Mouse (Mus musculus) embryonic facial prominence, embryonic 11.5 days (tissue): Measurements from ENCODE around the gene Pramef12. TPM values are rescaled to one million over a fixed set of nuclear protein-coding genes. Genes with fewer than 3 reads are reported as not detected.
A peak's percentile ranks its signal among the peaks of the same experiment; 100 is the strongest.

Source experiments
- ATAC-seq: fragments of 200-750 bp; cut with Nextera tagmentation; replicated peaks from 2 replicates; pipeline ENCODE4 v1.8.0; 2017; ENCODE audit warnings: low read depth; ENCODE audit not compliant: insufficient number of reproducible peaks, low FRiP score, low TSS enrichment
- DNase-seq: peaks from one replicate; pipeline ENCODE4 v3.0.0-alpha.2; 2015; ENCODE audit warnings: low spot score
- H3K27ac ChIP-seq: fragments of 300-500 bp; sonication (generic); replicated peaks from 2 replicates; pipeline ENCODE4 v1.5.1; 2014; ENCODE audit warnings: mild to moderate bottlenecking, low read depth, low read length, control low read depth
- H3K27me3 ChIP-seq: fragments of 300-500 bp; sonication (generic); 2 replicates; pipeline ENCODE4 v1.6.1; 2014; ENCODE audit warnings: mild to moderate bottlenecking, low read length, moderate library complexity, mixed read lengths; ENCODE audit not compliant: control insufficient read depth, insufficient read depth
- H3K36me3 ChIP-seq: fragments of 300-500 bp; sonication (generic); replicated peaks from 2 replicates; pipeline ENCODE4 v1.6.1; 2014; ENCODE audit warnings: low read depth, mild to moderate bottlenecking, low read length, moderate library complexity, mixed read lengths; ENCODE audit not compliant: control insufficient read depth, insufficient read depth
- H3K4me1 ChIP-seq: fragments of 300-500 bp; sonication (generic); 2 replicates; pipeline ENCODE4 v1.6.1; 2014; ENCODE audit warnings: low read length, mixed read lengths; ENCODE audit not compliant: control insufficient read depth, insufficient read depth
- H3K4me2 ChIP-seq: fragments of 300-500 bp; sonication (generic); 2 replicates; pipeline ENCODE4 v1.6.1; 2014; ENCODE audit warnings: low read depth, mild to moderate bottlenecking, control low read depth, low read length, moderate library complexity
- H3K4me3 ChIP-seq: fragments of 300-500 bp; sonication (generic); 2 replicates; pipeline ENCODE4 v1.5.1; 2014; ENCODE audit warnings: low read depth, low read length, control low read depth
- H3K9ac ChIP-seq: fragments of 300-500 bp; sonication (generic); replicated peaks from 2 replicates; pipeline ENCODE4 v1.6.1; 2014; ENCODE audit warnings: mild to moderate bottlenecking, control low read depth, low read length
- H3K9me3 ChIP-seq: fragments of 300-500 bp; sonication (generic); replicated peaks from 2 replicates; pipeline ENCODE4 v1.6.1; 2016; ENCODE audit warnings: mild to moderate bottlenecking, low read length, inconsistent platforms, mixed read lengths; ENCODE audit not compliant: control insufficient read depth
- WGBS: fragments of 180-500 bp; shearing (Covaris S2); extraction: QIAGEN DNeasy Blood & Tissue Kit; methylation state at CpG from one replicate; pipeline ENCODE4 v1.1.7; 2014; 5-methylcytosine and 5-hydroxymethylcytosine counted together
- polyA plus RNA-seq: library from polyadenylated mRNA; unstranded; fragments of >200 nt; fragmentation: Nextera tagmentation; extraction: Ambion mirVana; gene quantifications from 2 replicates; pipeline ENCODE4 v1.2.1, GENCODE M21; 2014

The Pramef12 gene
- not detected in 2 replicates for polyA plus RNA-seq

GRCm38 (mm10) chr4:144408290-144408689 is at the start of gene Pramef12:
Pramef12 (minus strand) TSS chr4:144408464.
- 84% methylated on average over 9 of the region's 9 CpGs for WGBS
- no peaks in the 10 kb centered on the region for H3K27me3 ChIP-seq
- no peaks in the 10 kb centered on the region for H3K4me1 ChIP-seq
- H3K9ac ChIP-seq: no peak within 1 kb of the TSS
- no peak within 1 kb of the TSS for H3K27ac ChIP-seq
- H3K4me3 ChIP-seq: no peak within 1 kb of the TSS
- H3K9me3 ChIP-seq: no peaks in the 10 kb centered on the region
- H3K36me3 ChIP-seq: no peaks in the 10 kb centered on the region
- ATAC-seq (no peak), DNase-seq (no peak)
- H3K4me2 ChIP-seq: no peak within 1 kb of the TSS

DNA sequence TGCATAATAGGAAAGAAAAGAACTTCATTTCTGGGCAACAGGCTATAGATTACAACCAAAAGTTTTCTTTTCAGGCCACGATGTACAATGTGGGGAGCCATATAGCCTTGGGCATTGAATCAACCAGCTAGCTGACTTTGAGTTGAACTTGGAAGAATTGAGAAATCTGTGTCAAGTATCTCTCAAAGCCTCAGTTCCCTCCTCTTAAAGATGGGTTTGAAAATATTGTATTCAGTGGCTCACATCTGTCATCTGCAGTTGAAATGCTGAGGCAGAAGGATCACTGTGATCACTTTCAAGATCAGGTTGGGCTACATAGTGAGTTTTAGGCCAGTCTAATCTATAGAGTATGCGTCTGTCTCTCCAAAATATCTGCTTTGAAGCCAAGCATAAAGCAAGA is 45.0 kb upstream of the Pramef12 start, which contains the start of gene Gm9944:
Gene Gm9944, minus strand, starts transcription at position 101 of the 400 bp plus-strand sequence.
- no peak within 1 kb of the TSS for H3K27ac ChIP-seq
- no peak within 1 kb of the TSS for H3K4me2 ChIP-seq
- H3K9me3 ChIP-seq: no peaks in the 10 kb centered on the region
- H3K9ac ChIP-seq: no peak within 1 kb of the TSS
- DNase-seq (no peak), ATAC-seq (no peak)
- 67% methylated on average over 2 of the region's 2 CpGs for WGBS
- no peak within 1 kb of the TSS for H3K4me3 ChIP-seq
- no peaks in the 10 kb centered on the region for H3K4me1 ChIP-seq
- no peaks in the 10 kb centered on the region for H3K36me3 ChIP-seq
- no peaks in the 10 kb centered on the region for H3K27me3 ChIP-seq

GRCm38 (mm10) chr4:144448546-144448945 is 40.3 kb upstream of the Pramef12 start:
- ATAC-seq: no peak
- Histone ChIP-seq H3K4me2 (no peak overlapping the region), H3K9ac (no peak overlapping the region), H3K9me3 (no peaks in the 10 kb centered on the region), H3K4me3 (no peak overlapping the region), H3K27ac (no peak overlapping the region), H3K27me3 (no peaks in the 10 kb centered on the region), H3K36me3 (no peaks in the 10 kb centered on the region), H3K4me1 (no peaks in the 10 kb centered on the region)
- DNase-seq: peak; percentile 4
- 83% methylated on average over 2 of the region's 2 CpGs for WGBS

GRCm38 (mm10) chr4:144441582-144441981 is 33.3 kb upstream of the Pramef12 start:
- no peak overlapping the region for H3K4me2 ChIP-seq
- no peak overlapping the region for H3K9ac ChIP-seq
- H3K27me3 ChIP-seq: no peaks in the 10 kb centered on the region
- DNase-seq (no peak), ATAC-seq (no peak)
- H3K27ac ChIP-seq: no peak overlapping the region
- no peak overlapping the region for H3K4me3 ChIP-seq
- H3K36me3 ChIP-seq: no peaks in the 10 kb centered on the region
- no peaks in the 10 kb centered on the region for H3K4me1 ChIP-seq
- H3K9me3 ChIP-seq: no peaks in the 10 kb centered on the region
- 82% methylated on average over 1 of the region's 1 CpGs for WGBS

- no peak for DNase-seq
- H3K27me3 ChIP-seq: no peaks in the 10 kb centered on the region
- no peaks in the 10 kb centered on the region for H3K4me1 ChIP-seq
- no peaks in the 10 kb centered on the region for H3K9me3 ChIP-seq
- H3K27ac ChIP-seq: no peak overlapping the region
- no peak overlapping the region for H3K4me2 ChIP-seq
- H3K9ac ChIP-seq: no peak overlapping the region
- ATAC-seq: 0 out of 2 replicates have a peak, but pooled peaks have one; percentile 34
- H3K4me3 ChIP-seq: no peak overlapping the region
- 73% methylated on average over 4 of the region's 4 CpGs for WGBS
- no peaks in the 10 kb centered on the region for H3K36me3 ChIP-seq
Observed at GRCm38 (mm10) chr4:144441095-144441494, 32.8 kb upstream of the Pramef12 start.

GRCm38 (mm10) chr4:144438672-144439071 is 30.4 kb upstream of the Pramef12 start, which contains the start of gene 1700012P22Rik:
1700012P22Rik (minus strand) TSS chr4:144438772.
- no peak within 1 kb of the TSS for H3K4me3 ChIP-seq
- H3K36me3 ChIP-seq: no peaks in the 10 kb centered on the region
- no peak for DNase-seq
- H3K9me3 ChIP-seq: no peaks in the 10 kb centered on the region
- H3K27me3 ChIP-seq: no peaks in the 10 kb centered on the region
- no peaks in the 10 kb centered on the region for H3K4me1 ChIP-seq
- no peak within 1 kb of the TSS for H3K27ac ChIP-seq
- H3K4me2 ChIP-seq: no peak within 1 kb of the TSS
- H3K9ac ChIP-seq: no peak within 1 kb of the TSS
- ATAC-seq: no peak

GRCm38 (mm10) chr4:144433216-144433615 is 25.0 kb upstream of the Pramef12 start:
- Histone ChIP-seq H3K27me3 (no peaks in the 10 kb centered on the region), H3K9me3 (no peaks in the 10 kb centered on the region), H3K4me2 (no peak overlapping the region), H3K36me3 (no peaks in the 10 kb centered on the region), H3K4me1 (no peaks in the 10 kb centered on the region), H3K9ac (no peak overlapping the region), H3K27ac (no peak overlapping the region), H3K4me3 (no peak overlapping the region)
- 88% methylated on average over 5 of the region's 5 CpGs for WGBS
- ATAC-seq: no peak
- DNase-seq: no peak

DNA sequence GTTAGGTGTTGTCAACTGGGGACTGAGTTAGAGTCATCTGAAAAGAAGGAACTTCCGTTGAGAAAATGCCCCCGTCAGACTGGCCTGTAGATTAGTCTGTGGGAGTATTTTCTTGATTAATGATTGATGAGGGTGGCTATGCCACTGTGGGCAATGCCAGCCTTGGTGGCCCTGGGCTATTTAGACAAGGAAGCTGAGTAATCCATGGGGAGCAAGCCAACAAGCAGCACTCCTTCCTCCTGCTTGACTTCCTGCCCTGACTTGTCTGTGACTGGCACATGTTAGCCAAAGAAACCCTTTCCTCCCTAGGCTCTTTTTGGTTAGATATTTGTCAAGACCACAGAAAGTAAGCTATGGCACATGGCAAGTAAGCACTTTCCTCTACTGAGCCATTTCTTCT is 22.5 kb upstream of the Pramef12 start:
- no peaks in the 10 kb centered on the region for H3K27me3 ChIP-seq

More for the DNA sequence above, 22.5 kb upstream of the Pramef12 start:
- Histone ChIP-seq H3K4me3 (no peak overlapping the region), H3K4me2 (no peak overlapping the region), H3K9me3 (no peaks in the 10 kb centered on the region), H3K9ac (no peak overlapping the region), H3K27ac (no peak overlapping the region), H3K4me1 (no peaks in the 10 kb centered on the region), H3K36me3 (no peaks in the 10 kb centered on the region)
- DNase-seq (no peak), ATAC-seq (no peak)
- WGBS: 84% methylated on average over 2 of the region's 2 CpGs
